Mouse (Mus musculus) limb, embryonic 13.5 days (tissue): ENCODE results near the gene Mst1. TPM values are rescaled to one million over a fixed set of nuclear protein-coding genes. Genes with fewer than 3 reads are reported as not detected.

ENCODE experiments used
- ATAC-seq: fragments of 200-750 bp; cut with Nextera tagmentation; 2 replicates; pipeline ENCODE4 v1.8.0; 2017; ENCODE audit warnings: low read depth, moderate number of reproducible peaks, moderate TSS enrichment; ENCODE audit not compliant: low FRiP score
- H3K27ac ChIP-seq: fragments of 300-500 bp; sonication (generic); 2 replicates; pipeline ENCODE4 v1.5.1; 2015; ENCODE audit warnings: inconsistent platforms, mild to moderate bottlenecking, moderate library complexity
- H3K27me3 ChIP-seq: fragments of 300-500 bp; sonication (generic); 2 replicates; pipeline ENCODE4 v1.6.1; 2015; ENCODE audit warnings: mild to moderate bottlenecking, inconsistent platforms
- H3K36me3 ChIP-seq: fragments of 300-500 bp; sonication (generic); 2 replicates; pipeline ENCODE4 v1.6.1; 2015; ENCODE audit warnings: inconsistent platforms, mild to moderate bottlenecking, moderate library complexity
- H3K4me1 ChIP-seq: fragments of 300-500 bp; sonication (generic); 2 replicates; pipeline ENCODE4 v1.6.1; 2015; ENCODE audit warnings: inconsistent platforms
- H3K4me2 ChIP-seq: fragments of 300-500 bp; sonication (generic); replicated peaks from 2 replicates; pipeline ENCODE4 v1.6.1; 2015; ENCODE audit warnings: inconsistent platforms, mild to moderate bottlenecking, moderate library complexity
- H3K4me3 ChIP-seq: fragments of 300-500 bp; sonication (generic); 2 replicates; pipeline ENCODE4 v1.5.1; 2015; ENCODE audit warnings: moderate library complexity, mild to moderate bottlenecking, inconsistent platforms
- H3K9ac ChIP-seq: fragments of 300-500 bp; sonication (generic); 2 replicates; pipeline ENCODE4 v1.6.1; 2015; ENCODE audit warnings: mild to moderate bottlenecking, inconsistent platforms
- H3K9me3 ChIP-seq: fragments of 300-500 bp; sonication (generic); 2 replicates; pipeline ENCODE4 v1.6.1; 2016; ENCODE audit warnings: inconsistent platforms
- WGBS: fragments of 180-500 bp; shearing (Covaris S2); methylation state at CpG from one replicate; pipeline ENCODE4 v1.1.7; 2015; 5-methylcytosine and 5-hydroxymethylcytosine counted together
- polyA plus RNA-seq: library from polyadenylated mRNA; unstranded; fragments of >200 nt; fragmentation: Nextera tagmentation; extraction: Ambion mirVana; gene quantifications from 2 replicates; pipeline ENCODE4 v1.2.1, GENCODE M21; 2015

Gene Mst1
- polyA plus RNA-seq, 1 experiment from 2014 or later: 0.20 TPM

- H3K4me3 ChIP-seq: no peak overlapping the region
- H3K9me3 ChIP-seq: no peaks in the 10 kb centered on the region
- no peak for ATAC-seq
- H3K9ac ChIP-seq: no peak overlapping the region
- no peak overlapping the region for H3K27ac ChIP-seq
- H3K36me3 ChIP-seq: peaks cover 71% of the 10 kb centered on the region
- WGBS: 87% methylated on average over 12 of the region's 12 CpGs
- H3K4me2 ChIP-seq: no peak overlapping the region
- H3K4me1 ChIP-seq: no peaks in the 10 kb centered on the region
- no peaks in the 10 kb centered on the region for H3K27me3 ChIP-seq
These were observed 16.9 kb upstream of the Mst1 start for GRCm38 (mm10) chr9:108063361-108063760.

- no peak overlapping the region for H3K4me2 ChIP-seq
- WGBS: 48% methylated on average over 5 of the region's 5 CpGs
- no peaks in the 10 kb centered on the region for H3K9me3 ChIP-seq
- no peak overlapping the region for H3K4me3 ChIP-seq
- H3K4me1 ChIP-seq: no peaks in the 10 kb centered on the region
- no peaks in the 10 kb centered on the region for H3K27me3 ChIP-seq
- no peak overlapping the region for H3K27ac ChIP-seq
- no peak overlapping the region for H3K9ac ChIP-seq
- peaks cover 72% of the 10 kb centered on the region for H3K36me3 ChIP-seq
- ATAC-seq: no peak
These were observed 14.7 kb upstream of the Mst1 start for GRCm38 (mm10) chr9:108065491-108066011.

DNA sequence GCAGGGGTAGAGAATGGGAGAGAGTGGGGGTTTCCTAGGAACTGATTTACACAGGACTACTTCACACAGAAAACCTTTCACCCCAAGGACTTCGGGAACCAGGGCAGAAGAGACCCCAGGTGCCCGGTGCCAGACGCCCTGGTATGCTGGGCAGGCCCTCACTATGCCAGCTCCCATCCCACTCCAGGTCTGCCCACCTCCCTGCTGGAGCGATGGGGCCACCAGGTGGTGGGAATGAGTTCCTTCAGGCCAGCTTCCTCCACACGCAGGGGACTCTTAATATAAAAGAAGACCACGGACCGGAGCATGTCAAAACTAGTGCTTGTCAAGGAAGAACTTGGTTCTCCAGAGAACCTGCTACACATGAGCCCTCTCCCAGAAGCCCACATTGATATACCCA, 13.0 kb upstream of the Mst1 start:
- H3K9me3 ChIP-seq: no peaks in the 10 kb centered on the region
- WGBS: 81% methylated on average over 7 of the region's 7 CpGs

GRCm38 (mm10) chr9:108067900-108068299, 12.3 kb upstream of the Mst1 start:
- Histone ChIP-seq H3K27me3 (no peaks in the 10 kb centered on the region), H3K9me3 (no peaks in the 10 kb centered on the region), H3K36me3 (peaks cover 65% of the 10 kb centered on the region), H3K9ac (no peak overlapping the region), H3K4me3 (no peak overlapping the region), H3K27ac (no peak overlapping the region), H3K4me2 (no peak overlapping the region), H3K4me1 (no peaks in the 10 kb centered on the region)
- ATAC-seq: peak; percentile 32; the same call in 1 of the 2 replicates
- 16% methylated on average over 8 of the region's 8 CpGs for WGBS

More for the DNA sequence above, 13.0 kb upstream of the Mst1 start:
- Histone ChIP-seq H3K9ac (no peak overlapping the region), H3K27ac (no peak overlapping the region), H3K4me3 (no peak overlapping the region), H3K27me3 (no peaks in the 10 kb centered on the region), H3K4me2 (no peak overlapping the region), H3K4me1 (no peaks in the 10 kb centered on the region), H3K36me3 (peaks cover 70% of the 10 kb centered on the region)
- ATAC-seq: no peak

- H3K4me3 ChIP-seq: no peak overlapping the region
- no peaks in the 10 kb centered on the region for H3K27me3 ChIP-seq
- H3K4me1 ChIP-seq: no peaks in the 10 kb centered on the region
- 90% methylated on average over 9 of the region's 9 CpGs for WGBS
- peaks cover 54% of the 10 kb centered on the region for H3K36me3 ChIP-seq
- H3K9ac ChIP-seq: no peak overlapping the region
- no peak overlapping the region for H3K4me2 ChIP-seq
- no peaks in the 10 kb centered on the region for H3K9me3 ChIP-seq
- no peak overlapping the region for H3K27ac ChIP-seq
- no peak for ATAC-seq
These were observed 11.2 kb upstream of the Mst1 start for GRCm38 (mm10) chr9:108069007-108069406.

- no peaks in the 10 kb centered on the region for H3K27me3 ChIP-seq
- H3K9me3 ChIP-seq: no peaks in the 10 kb centered on the region
- H3K36me3 ChIP-seq: peaks cover 49% of the 10 kb centered on the region
- no peaks in the 10 kb centered on the region for H3K4me1 ChIP-seq
- WGBS: 86% methylated on average over 7 of the region's 7 CpGs
- no peak overlapping the region for H3K27ac ChIP-seq
- no peak for ATAC-seq
- H3K4me2 ChIP-seq: no peak overlapping the region
- H3K4me3 ChIP-seq: no peak overlapping the region
- H3K9ac ChIP-seq: no peak overlapping the region
These were observed 10.7 kb upstream of the Mst1 start for GRCm38 (mm10) chr9:108069529-108069928.

GRCm38 (mm10) chr9:108071801-108072200, 8.4 kb upstream of the Mst1 start:
- Histone ChIP-seq H3K9ac (no peak overlapping the region), H3K27ac (no peak overlapping the region), H3K27me3 (no peaks in the 10 kb centered on the region), H3K9me3 (no peaks in the 10 kb centered on the region), H3K4me2 (no peak overlapping the region), H3K4me1 (no peaks in the 10 kb centered on the region), H3K36me3 (peaks cover 43% of the 10 kb centered on the region), H3K4me3 (no peak overlapping the region)
- 85% methylated on average over 4 of the region's 4 CpGs for WGBS
- ATAC-seq: no peak

DNA sequence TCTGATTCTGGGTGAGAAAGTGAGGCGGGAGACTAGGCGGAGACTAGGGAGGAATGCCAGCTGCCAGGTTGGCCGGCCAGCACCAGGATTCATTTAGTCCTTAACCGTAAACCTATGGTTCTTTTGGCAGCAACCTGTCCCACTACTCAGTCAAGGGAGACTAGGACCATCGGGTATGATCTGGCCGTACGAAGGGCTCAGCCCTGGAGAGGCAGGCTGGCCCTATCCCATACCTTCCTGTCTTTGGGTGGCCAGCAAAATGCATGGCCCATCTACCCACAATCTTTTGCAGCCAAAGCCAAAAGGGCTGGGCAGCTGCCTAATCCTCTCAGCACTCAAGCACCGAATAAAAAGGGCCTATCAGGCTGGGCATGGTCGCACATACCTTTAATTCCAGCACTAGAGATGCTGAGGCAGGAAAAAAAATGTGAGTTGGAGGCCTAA, 7.7 kb upstream of the Mst1 start:
- 56% methylated on average over 9 of the region's 9 CpGs for WGBS
- Histone ChIP-seq H3K27ac (no peak overlapping the region), H3K9me3 (no peaks in the 10 kb centered on the region), H3K4me2 (no peak overlapping the region), H3K27me3 (no peaks in the 10 kb centered on the region), H3K4me1 (no peaks in the 10 kb centered on the region), H3K9ac (0 out of 2 replicates have a peak overlapping the region, but pooled peaks have one; percentile 1), H3K36me3 (peaks cover 42% of the 10 kb centered on the region), H3K4me3 (no peak overlapping the region)
- ATAC-seq: no peak

GRCm38 (mm10) chr9:108073141-108073930, 6.9 kb upstream of the Mst1 start:
- ATAC-seq: no peak

GRCm38 (mm10) chr9:108082549-108082948, 2.3 kb downstream of the Mst1 start:
- WGBS: 8% methylated on average over 19 of the region's 19 CpGs
- peak overlapping the region; percentile 51 for H3K9ac ChIP-seq
- no peak for ATAC-seq
- peak overlapping the region; percentile 27 for H3K4me3 ChIP-seq
- peaks cover 39% of the 10 kb centered on the region for H3K36me3 ChIP-seq
- H3K27ac ChIP-seq: no peak overlapping the region
- H3K27me3 ChIP-seq: peaks cover 51% of the 10 kb centered on the region
- peaks cover 23% of the 10 kb centered on the region for H3K4me1 ChIP-seq
- peak overlapping the region; percentile 51 for H3K4me2 ChIP-seq
- H3K9me3 ChIP-seq: no peaks in the 10 kb centered on the region

More at GRCm38 (mm10) chr9:108073141-108073930, 6.9 kb upstream of the Mst1 start:
- Histone ChIP-seq H3K27me3 (no peaks in the 10 kb centered on the region), H3K4me1 (peaks cover 8% of the 10 kb centered on the region), H3K9me3 (no peaks in the 10 kb centered on the region), H3K4me3 (no peak overlapping the region), H3K9ac (0 out of 2 replicates have a peak overlapping the region, but pooled peaks have one; percentile 36), H3K36me3 (peaks cover 40% of the 10 kb centered on the region), H3K27ac (no peak overlapping the region), H3K4me2 (no peak overlapping the region)
- WGBS: 59% methylated on average over 7 of the region's 7 CpGs

- Histone ChIP-seq H3K36me3 (peaks cover 44% of the 10 kb centered on the region), H3K27ac (no peak within 1 kb of the TSS), H3K9me3 (no peaks in the 10 kb centered on the region), H3K4me3 (peak within 1 kb of the TSS; percentile 27), H3K4me1 (peaks cover 19% of the 10 kb centered on the region), H3K9ac (peak within 1 kb of the TSS; percentile 51), H3K27me3 (peaks cover 51% of the 10 kb centered on the region), H3K4me2 (peak within 1 kb of the TSS; percentile 51)
- ATAC-seq: no peak
- whole genome bisulfite sequencing: 33% methylated on average over 12 of the region's 12 CpGs
These were observed 2.8 kb downstream of the Mst1 start, which contains the start of gene Rnf123 for GRCm38 (mm10) chr9:108082988-108083431. TSS of gene Rnf123 (minus strand) at chr9:108083346.

DNA sequence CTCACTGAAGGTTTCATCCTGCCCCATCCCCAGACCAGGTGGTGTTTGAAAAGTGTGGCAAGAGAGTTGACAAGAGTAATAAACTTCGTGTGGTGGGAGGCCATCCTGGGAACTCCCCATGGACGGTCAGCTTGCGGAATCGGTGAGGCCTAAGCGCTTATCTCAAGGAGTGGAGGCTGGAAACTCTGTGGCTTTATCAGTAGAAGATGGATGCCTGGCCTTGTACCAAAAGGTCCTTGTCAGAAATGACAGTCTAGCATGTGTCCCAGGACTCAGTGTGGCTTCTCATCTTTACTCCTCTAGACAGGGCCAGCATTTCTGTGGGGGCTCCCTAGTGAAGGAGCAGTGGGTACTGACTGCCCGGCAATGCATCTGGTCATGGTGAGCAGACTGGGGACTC, 3.3 kb downstream of the Mst1 start:
- Histone ChIP-seq H3K4me2 (no peak overlapping the region), H3K4me3 (no peak overlapping the region), H3K4me1 (peaks cover 13% of the 10 kb centered on the region), H3K9ac (no peak overlapping the region), H3K36me3 (peaks cover 49% of the 10 kb centered on the region), H3K27me3 (peaks cover 51% of the 10 kb centered on the region), H3K9me3 (no peaks in the 10 kb centered on the region), H3K27ac (no peak overlapping the region)
- WGBS: 84% methylated on average over 6 of the region's 6 CpGs
- ATAC-seq: no peak
